Mouse (Mus musculus) liver, embryonic 16.5 days (tissue): ENCODE data around the gene 2810006K23Rik. TPM values are rescaled to one million over a fixed set of nuclear protein-coding genes. Genes with fewer than 3 reads are reported as not detected.
"Not testable (repeated sequence)": the region's sequence is repeated elsewhere in the genome, so short reads cannot be mapped to it uniquely, and the experiment has no call there.

Source experiments
- ATAC-seq: fragments of 200-750 bp; cut with Nextera tagmentation; 2 replicates; pipeline ENCODE4 v1.8.0; 2017; ENCODE audit warnings: low read depth, mild to moderate bottlenecking, moderate number of reproducible peaks, moderate library complexity
- H3K27ac ChIP-seq: fragments of 300-500 bp; sonication (generic); 2 replicates; pipeline ENCODE4 v1.5.1; 2014; ENCODE audit warnings: mild to moderate bottlenecking, low read length
- H3K27me3 ChIP-seq: fragments of 300-500 bp; sonication (generic); 2 replicates; pipeline ENCODE4 v1.6.1; 2014; ENCODE audit warnings: low read depth, low read length, mixed read lengths; ENCODE audit not compliant: control insufficient read depth, insufficient read depth
- H3K36me3 ChIP-seq: fragments of 300-500 bp; sonication (generic); 2 replicates; pipeline ENCODE4 v1.6.1; 2014; ENCODE audit warnings: mild to moderate bottlenecking; ENCODE audit not compliant: control insufficient read depth, insufficient read depth
- H3K4me1 ChIP-seq: fragments of 300-500 bp; sonication (generic); 2 replicates; pipeline ENCODE4 v1.6.1; 2014; ENCODE audit warnings: low read depth, low read length, mixed read lengths; ENCODE audit not compliant: control insufficient read depth
- H3K4me2 ChIP-seq: fragments of 300-500 bp; sonication (generic); 2 replicates; pipeline ENCODE4 v1.6.1; 2014; ENCODE audit warnings: low read depth, low read length, mixed read lengths
- H3K4me3 ChIP-seq: fragments of 300-500 bp; sonication (generic); 2 replicates; pipeline ENCODE4 v1.5.1; 2014; ENCODE audit warnings: low read depth, mild to moderate bottlenecking, low read length
- H3K9ac ChIP-seq: fragments of 300-500 bp; sonication (generic); 2 replicates; pipeline ENCODE4 v1.6.1; 2014; ENCODE audit warnings: low read depth, low read length
- H3K9me3 ChIP-seq: fragments of 300-500 bp; sonication (generic); replicated peaks from 2 replicates; pipeline ENCODE4 v1.6.1; 2016; ENCODE audit warnings: low read length; ENCODE audit not compliant: control insufficient read depth
- WGBS: fragments of 180-500 bp; shearing (Covaris S2); extraction: QIAGEN DNeasy Blood & Tissue Kit; methylation state at CpG from one replicate; pipeline ENCODE4 v1.1.7; 2014; ENCODE audit not compliant: insufficient replicate concordance; 5-methylcytosine and 5-hydroxymethylcytosine counted together
- polyA plus RNA-seq: library from polyadenylated mRNA; unstranded; fragments of >200 nt; fragmentation: Nextera tagmentation; extraction: Ambion mirVana; gene quantifications from 2 replicates; pipeline ENCODE4 v1.2.1, GENCODE M21; 2015

2810006K23Rik gene
- polyA plus RNA-seq, 1 experiment from 2014 or later: 5.7 TPM

GRCm38 (mm10) chr5:124352141-124352920 is 24.4 kb downstream of the 2810006K23Rik start:
- peak overlapping the region; percentile 21 for H3K27ac ChIP-seq
- peaks cover 15% of the 10 kb centered on the region for H3K36me3 ChIP-seq
- peak overlapping the region; percentile 90 for H3K4me3 ChIP-seq
- H3K9ac ChIP-seq: peak overlapping the region; percentile 94
- peak; percentile 39 for ATAC-seq
- no peaks in the 10 kb centered on the region for H3K9me3 ChIP-seq
- peaks cover 28% of the 10 kb centered on the region for H3K4me1 ChIP-seq
- peak overlapping the region; percentile 85 for H3K4me2 ChIP-seq
- H3K27me3 ChIP-seq: no peaks in the 10 kb centered on the region
- WGBS: 3% methylated on average over 30 of the region's 30 CpGs

GRCm38 (mm10) chr5:124353011-124353725 is 25.3 kb downstream of the 2810006K23Rik start:
- Histone ChIP-seq H3K36me3 (peaks cover 12% of the 10 kb centered on the region), H3K4me3 (peak overlapping the region; percentile 90), H3K27me3 (no peaks in the 10 kb centered on the region), H3K4me2 (peak overlapping the region; percentile 85), H3K9ac (peak overlapping the region; percentile 94), H3K4me1 (peaks cover 28% of the 10 kb centered on the region), H3K27ac (peak overlapping the region; percentile 86), H3K9me3 (no peaks in the 10 kb centered on the region)
- under 1% methylated on average over 32 of the region's 32 CpGs for WGBS
- ATAC-seq: no peak

GRCm38 (mm10) chr5:124353726-124354547 is 26.0 kb downstream of the 2810006K23Rik start:
- peaks cover 28% of the 10 kb centered on the region for H3K4me1 ChIP-seq
- H3K36me3 ChIP-seq: peaks cover 5% of the 10 kb centered on the region
- H3K9ac ChIP-seq: peak overlapping the region; percentile 94
- peak; percentile 50 for ATAC-seq
- no peaks in the 10 kb centered on the region for H3K27me3 ChIP-seq
- peak overlapping the region; percentile 86 for H3K27ac ChIP-seq
- peak overlapping the region; percentile 90 for H3K4me3 ChIP-seq
- WGBS: under 1% methylated on average over 50 of the region's 132 CpGs
- peak overlapping the region; percentile 85 for H3K4me2 ChIP-seq
- H3K9me3 ChIP-seq: no peaks in the 10 kb centered on the region

GRCm38 (mm10) chr5:124354574-124355424 is 26.9 kb downstream of the 2810006K23Rik start:
- H3K4me2 ChIP-seq: peak overlapping the region; percentile 85
- H3K9me3 ChIP-seq: no peaks in the 10 kb centered on the region
- H3K27ac ChIP-seq: peak overlapping the region; percentile 54
- peak; percentile 79 for ATAC-seq
- peaks cover 28% of the 10 kb centered on the region for H3K4me1 ChIP-seq
- H3K36me3 ChIP-seq: no peaks in the 10 kb centered on the region; the same call in 1 of the 2 replicates
- H3K9ac ChIP-seq: peak overlapping the region; percentile 94
- H3K27me3 ChIP-seq: no peaks in the 10 kb centered on the region
- WGBS: under 1% methylated on average over 42 of the region's 60 CpGs
- peak overlapping the region; percentile 90 for H3K4me3 ChIP-seq

GRCm38 (mm10) chr5:124355425-124355959 is 27.6 kb downstream of the 2810006K23Rik start:
- H3K9ac ChIP-seq: no peak overlapping the region; the same call in 1 of the 2 replicates
- H3K9me3 ChIP-seq: no peaks in the 10 kb centered on the region
- H3K36me3 ChIP-seq: no peaks in the 10 kb centered on the region
- 6% methylated on average over 12 of the region's 12 CpGs for WGBS
- no peaks in the 10 kb centered on the region for H3K27me3 ChIP-seq
- peaks cover 28% of the 10 kb centered on the region for H3K4me1 ChIP-seq
- peak overlapping the region; percentile 85 for H3K4me2 ChIP-seq
- peak overlapping the region; percentile 90 for H3K4me3 ChIP-seq
- no peak for ATAC-seq
- no peak overlapping the region for H3K27ac ChIP-seq

- Histone ChIP-seq H3K4me1 (peaks cover 19% of the 10 kb centered on the region), H3K4me3 (no peak overlapping the region), H3K27me3 (no peaks in the 10 kb centered on the region), H3K9ac (no peak overlapping the region), H3K27ac (no peak overlapping the region), H3K4me2 (no peak overlapping the region), H3K36me3 (no peaks in the 10 kb centered on the region), H3K9me3 (no peaks in the 10 kb centered on the region)
- WGBS: 58% methylated on average over 3 of the region's 3 CpGs
- ATAC-seq: no peak
These were observed 28.8 kb downstream of the 2810006K23Rik start for GRCm38 (mm10) chr5:124356695-124357094.

- no peaks in the 10 kb centered on the region for H3K9me3 ChIP-seq
- H3K4me3 ChIP-seq: no peak overlapping the region
- H3K4me1 ChIP-seq: peaks cover 3% of the 10 kb centered on the region; the same call in 1 of the 2 replicates
- no peak overlapping the region for H3K4me2 ChIP-seq
- 62% methylated on average over 2 of the region's 2 CpGs for WGBS
- H3K27ac ChIP-seq: no peak overlapping the region
- no peaks in the 10 kb centered on the region for H3K36me3 ChIP-seq
- ATAC-seq: no peak
- no peak overlapping the region for H3K9ac ChIP-seq
- no peaks in the 10 kb centered on the region for H3K27me3 ChIP-seq
These were observed 31.8 kb downstream of the 2810006K23Rik start for GRCm38 (mm10) chr5:124359641-124360040.

GRCm38 (mm10) chr5:124362982-124363381 is 35.1 kb downstream of the 2810006K23Rik start, which contains the start of gene Cdk2ap1:
Gene Cdk2ap1, minus strand, starts transcription at chr5:124363082.
- H3K9ac ChIP-seq, H3K36me3 ChIP-seq, ATAC-seq, H3K4me3 ChIP-seq, H3K27me3 ChIP-seq, H3K27ac ChIP-seq, H3K4me2 ChIP-seq, H3K4me1 ChIP-seq, H3K9me3 ChIP-seq: not testable (repeated sequence)
- 73% methylated on average over 5 of the region's 5 CpGs for WGBS
